Mouse (Mus musculus): Measurements from ENCODE around the gene Mylpf. TPM values are rescaled to one million over a fixed set of nuclear protein-coding genes. Genes with fewer than 3 reads are reported as not detected.

The Mylpf gene
- total and polyA plus RNA-seq, 3 experiments = 0.94 to 2.8 TPM; not detected in 1

DNA sequence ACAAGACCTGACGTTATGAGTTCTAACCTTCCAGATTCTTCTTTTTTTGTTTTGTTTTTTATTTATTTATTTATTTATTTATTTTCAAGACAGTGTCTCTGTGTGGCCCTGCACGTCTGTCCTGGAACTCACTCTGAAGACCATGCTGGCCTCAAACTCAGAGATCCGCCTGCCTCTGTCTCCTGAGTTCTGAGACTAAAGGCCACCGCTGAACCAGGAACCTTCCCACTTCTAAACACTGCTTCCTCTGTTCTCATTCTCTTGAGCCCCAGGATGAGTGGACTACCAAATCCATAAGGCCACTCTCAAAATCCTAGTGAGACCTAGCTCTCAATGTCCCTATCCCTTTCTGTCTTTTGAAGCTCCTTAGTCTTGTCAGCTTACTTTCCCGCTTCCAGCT lies 1.2 kb downstream of the Mylpf start:
- no peak for TF ChIP-seq GATA1 (IDR thresholded peaks at IDR 0.05; ENCODE audit: borderline replicate concordance, low read length)
- no peak for TF ChIP-seq GATA2 (IDR thresholded peaks at IDR 0.05; ENCODE audit: borderline replicate concordance, low read depth, low read length)
- TF ChIP-seq CTCF (IDR thresholded peaks at IDR 0.05; ENCODE audit: low read depth, low read length) = no peak
- TF ChIP-seq TAL1 (conservative IDR thresholded peaks at IDR 0.05; ENCODE audit: low read depth, low read length) = no peak
- no peak for TF ChIP-seq POLR2AphosphoS5 (IDR thresholded peaks at IDR 0.05; ENCODE audit: insufficient replicate concordance, low read depth, low read length)
- ATAC-seq (ENCODE audit: extremely low read depth, insufficient number of reproducible peaks, low FRiP score, poor library complexity, severe bottlenecking) (no peak), DNase-seq (ENCODE audit: low spot score) (no peak)
- Histone ChIP-seq H3K27me3 (ENCODE audit: insufficient read depth, low read length) (no peaks in the 10 kb centered on the region), H3K36me3 (replicated peaks) (peaks cover 26% of the 10 kb centered on the region), H3K4me3 (ENCODE audit: low read depth, low read length) (peak overlapping the region; percentile 65; the same call in 1 of the 2 replicates), H3K4me1 (ENCODE audit: insufficient read depth, low read depth, low read length) (peaks cover 69% of the 10 kb centered on the region), H3K9me3 (replicated peaks) (no peaks in the 10 kb centered on the region)

DNA sequence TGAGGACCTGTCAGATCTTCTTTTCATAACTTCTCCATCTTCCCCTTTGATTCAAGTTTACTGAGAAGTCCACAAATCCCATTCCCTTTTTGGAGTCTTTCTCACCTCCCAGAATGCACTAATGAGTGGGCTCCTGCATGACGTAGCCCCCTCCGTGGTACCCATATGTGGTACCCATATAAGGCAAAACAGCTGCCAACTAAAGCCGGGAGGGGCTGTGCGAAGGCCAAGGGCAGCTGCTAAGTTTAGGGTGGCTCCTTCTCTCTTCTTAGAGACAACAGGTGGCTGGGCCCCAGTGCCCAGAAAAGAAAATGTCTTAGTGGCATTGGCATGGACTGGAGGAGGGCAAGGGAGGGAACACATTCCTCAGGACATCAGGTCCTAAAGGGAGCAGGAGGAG lies 1.6 kb downstream of the Mylpf start:
- TF ChIP-seq TAL1 (conservative IDR thresholded peaks at IDR 0.05; ENCODE audit: low read depth, low read length) (no peak), CTCF (IDR thresholded peaks at IDR 0.05; ENCODE audit: low read depth, low read length) (no peak), POLR2AphosphoS5 (IDR thresholded peaks at IDR 0.05; ENCODE audit: insufficient replicate concordance, low read depth, low read length) (no peak), GATA1 (IDR thresholded peaks at IDR 0.05; ENCODE audit: borderline replicate concordance, low read length) (no peak), GATA2 (IDR thresholded peaks at IDR 0.05; ENCODE audit: borderline replicate concordance, low read depth, low read length) (no peak)
- no peaks in the 10 kb centered on the region for H3K9me3 ChIP-seq (replicated peaks)
- H3K27me3 ChIP-seq (ENCODE audit: insufficient read depth, low read length) = no peaks in the 10 kb centered on the region
- H3K4me1 ChIP-seq (ENCODE audit: insufficient read depth, low read depth, low read length) = peaks cover 69% of the 10 kb centered on the region
- DNase-seq (ENCODE audit: low spot score) = no peak
- H3K36me3 ChIP-seq (replicated peaks) = peaks cover 26% of the 10 kb centered on the region
- ATAC-seq (ENCODE audit: extremely low read depth, insufficient number of reproducible peaks, low FRiP score, poor library complexity, severe bottlenecking) = no peak
- H3K4me3 ChIP-seq (ENCODE audit: low read depth, low read length) = no peak overlapping the region

DNA sequence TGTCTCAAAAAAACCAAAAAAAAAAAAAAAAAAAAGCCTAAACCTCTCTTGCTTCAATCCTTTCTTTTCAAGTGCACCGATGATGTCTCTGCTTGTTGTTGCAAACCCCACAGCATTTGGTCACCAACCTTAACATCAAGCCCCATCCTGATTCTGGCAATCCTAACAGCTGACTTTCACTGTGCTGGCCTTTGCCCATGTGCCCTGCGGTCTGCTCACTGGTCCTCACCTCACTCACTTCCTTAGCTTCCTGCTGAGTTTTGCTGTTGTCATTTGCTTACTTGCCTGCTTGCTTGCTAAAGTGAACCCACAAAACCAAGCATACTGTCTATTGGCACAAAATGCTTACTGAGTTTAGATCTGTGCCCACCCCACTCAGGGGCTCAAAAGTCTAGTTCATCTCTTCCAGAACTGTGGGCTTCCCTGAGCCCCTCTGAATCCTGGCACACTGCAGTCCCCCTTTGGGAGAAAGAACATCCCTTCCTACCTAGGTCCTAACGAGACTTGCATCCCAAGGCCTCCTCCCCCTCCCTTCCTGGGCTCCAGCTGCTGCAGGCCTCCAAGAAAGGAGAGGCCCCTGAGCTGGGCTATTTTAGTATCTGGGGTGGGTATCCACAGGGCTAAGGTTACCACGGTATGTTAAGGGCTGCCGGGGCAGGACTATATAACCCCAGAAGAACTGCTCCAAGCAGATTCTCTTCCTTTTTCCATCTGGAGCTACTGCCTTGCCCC lies 2.5 kb downstream of the Mylpf start:
- no peak for TF ChIP-seq GATA2 (IDR thresholded peaks at IDR 0.05; ENCODE audit: borderline replicate concordance, low read depth, low read length)
- no peak for TF ChIP-seq CTCF (IDR thresholded peaks at IDR 0.05; ENCODE audit: low read depth, low read length)
- TF ChIP-seq TAL1 (conservative IDR thresholded peaks at IDR 0.05; ENCODE audit: low read depth, low read length) = no peak
- TF ChIP-seq POLR2AphosphoS5 (IDR thresholded peaks at IDR 0.05; ENCODE audit: insufficient replicate concordance, low read depth, low read length) = no peak
- no peak for TF ChIP-seq GATA1 (IDR thresholded peaks at IDR 0.05; ENCODE audit: borderline replicate concordance, low read length)
- H3K4me1 ChIP-seq (ENCODE audit: insufficient read depth, low read depth, low read length) = peaks cover 69% of the 10 kb centered on the region
- no peak overlapping the region for H3K4me3 ChIP-seq (ENCODE audit: low read depth, low read length)
- no peaks in the 10 kb centered on the region for H3K27me3 ChIP-seq (ENCODE audit: insufficient read depth, low read length)
- peaks cover 28% of the 10 kb centered on the region for H3K36me3 ChIP-seq (replicated peaks)
- DNase-seq (ENCODE audit: low spot score) (no peak), ATAC-seq (ENCODE audit: extremely low read depth, insufficient number of reproducible peaks, low FRiP score, poor library complexity, severe bottlenecking) (no peak)
- no peaks in the 10 kb centered on the region for H3K9me3 ChIP-seq (replicated peaks)

DNA sequence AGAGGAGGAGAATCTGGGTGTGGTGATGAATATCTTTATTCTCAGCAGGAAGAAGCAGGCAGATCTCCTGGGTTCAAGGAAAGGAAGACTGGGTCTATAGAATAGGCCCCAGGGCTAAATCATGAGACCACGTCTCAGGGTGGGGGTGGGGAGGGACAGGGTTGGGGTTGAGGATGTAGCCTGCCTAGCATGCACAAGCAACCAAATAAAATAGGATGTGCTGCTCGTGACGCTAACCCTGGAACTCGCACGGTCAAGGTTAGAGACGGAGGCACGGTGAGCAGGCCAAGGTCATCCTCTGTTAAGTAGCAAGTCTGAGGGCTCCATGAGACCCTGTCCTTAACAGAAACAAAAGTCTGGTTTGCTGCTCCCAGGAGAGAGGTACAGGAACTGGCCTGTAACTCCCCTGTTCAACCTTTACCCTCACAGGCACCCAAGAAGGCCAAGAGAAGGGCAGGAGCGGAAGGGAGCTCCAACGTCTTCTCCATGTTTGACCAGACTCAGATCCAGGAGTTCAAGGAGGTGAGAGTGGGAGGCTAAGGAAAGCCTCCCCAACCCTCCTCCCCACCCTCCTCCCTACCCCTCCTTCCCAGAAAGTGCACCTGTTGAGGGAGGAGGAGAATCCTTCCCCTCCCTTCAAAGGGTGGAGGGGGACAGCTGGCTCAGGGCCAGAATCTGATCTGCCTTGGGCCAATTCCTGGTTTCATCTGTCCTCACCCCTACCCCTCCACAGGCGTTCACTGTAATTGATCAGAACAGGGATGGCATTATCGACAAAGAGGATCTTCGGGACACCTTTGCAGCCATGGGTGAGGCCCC lies 4.0 kb downstream of the Mylpf start:
- no peak for DNase-seq (ENCODE audit: low spot score)
- Histone ChIP-seq H3K27me3 (ENCODE audit: insufficient read depth, low read length) (no peaks in the 10 kb centered on the region), H3K4me3 (ENCODE audit: low read depth, low read length) (no peak overlapping the region), H3K9me3 (replicated peaks) (no peaks in the 10 kb centered on the region), H3K4me1 (ENCODE audit: insufficient read depth, low read depth, low read length) (peaks cover 70% of the 10 kb centered on the region), H3K36me3 (replicated peaks) (peaks cover 31% of the 10 kb centered on the region)
- ATAC-seq (ENCODE audit: extremely low read depth, insufficient number of reproducible peaks, low FRiP score, poor library complexity, severe bottlenecking) = no peak
- TF ChIP-seq TAL1 (conservative IDR thresholded peaks at IDR 0.05; ENCODE audit: low read depth, low read length) = no peak
- no peak for TF ChIP-seq POLR2AphosphoS5 (IDR thresholded peaks at IDR 0.05; ENCODE audit: insufficient replicate concordance, low read depth, low read length)
- no peak for TF ChIP-seq GATA1 (IDR thresholded peaks at IDR 0.05; ENCODE audit: borderline replicate concordance, low read length)
- TF ChIP-seq GATA2 (IDR thresholded peaks at IDR 0.05; ENCODE audit: borderline replicate concordance, low read depth, low read length) = no peak
- no peak for TF ChIP-seq CTCF (IDR thresholded peaks at IDR 0.05; ENCODE audit: low read depth, low read length)

DNA sequence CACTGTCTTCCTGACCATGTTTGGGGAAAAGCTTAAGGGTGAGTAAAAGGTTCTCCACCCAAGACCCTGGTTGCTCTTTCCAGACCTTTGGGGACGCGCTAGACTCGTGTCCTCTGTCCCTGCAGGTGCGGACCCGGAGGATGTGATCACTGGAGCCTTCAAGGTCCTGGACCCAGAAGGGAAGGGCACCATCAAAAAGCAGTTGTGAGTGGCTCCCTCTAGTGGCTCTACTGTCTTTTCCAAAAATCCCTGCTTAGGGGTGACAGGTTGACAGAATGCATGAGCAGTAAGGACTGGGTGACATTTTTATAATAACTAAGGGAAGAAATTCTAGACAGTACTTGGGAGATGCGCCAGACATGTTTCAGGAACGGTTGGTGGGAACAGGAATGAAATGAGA lies 4.8 kb downstream of the Mylpf start:
- Histone ChIP-seq H3K27me3 (ENCODE audit: insufficient read depth, low read length) (no peaks in the 10 kb centered on the region), H3K4me3 (ENCODE audit: low read depth, low read length) (no peak overlapping the region), H3K4me1 (ENCODE audit: insufficient read depth, low read depth, low read length) (peaks cover 76% of the 10 kb centered on the region), H3K36me3 (replicated peaks) (peaks cover 31% of the 10 kb centered on the region), H3K9me3 (replicated peaks) (no peaks in the 10 kb centered on the region)
- TF ChIP-seq CTCF (IDR thresholded peaks at IDR 0.05; ENCODE audit: low read depth, low read length) (peak; percentile 56; the same call in 1 of the 2 replicates), POLR2AphosphoS5 (IDR thresholded peaks at IDR 0.05; ENCODE audit: insufficient replicate concordance, low read depth, low read length) (no peak)
- DNase-seq (ENCODE audit: low spot score) = no peak
- no peak for ATAC-seq (ENCODE audit: extremely low read depth, insufficient number of reproducible peaks, low FRiP score, poor library complexity, severe bottlenecking)

DNA sequence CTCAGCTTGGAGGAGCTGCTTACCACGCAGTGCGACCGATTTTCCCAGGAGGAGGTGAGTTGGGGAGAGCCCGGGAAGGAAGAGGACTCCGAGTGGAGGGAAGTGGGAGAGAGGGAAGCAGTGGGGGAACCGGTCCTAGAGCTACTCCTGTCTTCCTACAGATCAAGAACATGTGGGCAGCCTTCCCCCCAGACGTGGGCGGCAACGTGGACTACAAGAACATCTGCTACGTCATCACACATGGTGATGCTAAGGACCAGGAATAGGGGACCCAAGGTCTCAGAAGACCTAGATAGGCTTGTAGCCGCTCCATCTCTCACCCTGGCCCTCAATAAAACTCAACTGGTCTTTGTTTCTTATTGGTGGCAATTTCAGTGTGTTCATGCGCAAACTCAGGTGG lies 5.2 kb downstream of the Mylpf start:
- Histone ChIP-seq H3K9me3 (replicated peaks) (no peaks in the 10 kb centered on the region), H3K4me1 (ENCODE audit: insufficient read depth, low read depth, low read length) (peaks cover 80% of the 10 kb centered on the region), H3K27me3 (ENCODE audit: insufficient read depth, low read length) (no peaks in the 10 kb centered on the region), H3K4me3 (ENCODE audit: low read depth, low read length) (no peak overlapping the region), H3K36me3 (replicated peaks) (peaks cover 31% of the 10 kb centered on the region)
- DNase-seq (ENCODE audit: low spot score) (no peak), ATAC-seq (ENCODE audit: extremely low read depth, insufficient number of reproducible peaks, low FRiP score, poor library complexity, severe bottlenecking) (no peak)
- TF ChIP-seq GATA1 (IDR thresholded peaks at IDR 0.05; ENCODE audit: borderline replicate concordance, low read length) (no peak), CTCF (IDR thresholded peaks at IDR 0.05; ENCODE audit: low read depth, low read length) (no peak), TAL1 (conservative IDR thresholded peaks at IDR 0.05; ENCODE audit: low read depth, low read length) (no peak), POLR2AphosphoS5 (IDR thresholded peaks at IDR 0.05; ENCODE audit: insufficient replicate concordance, low read depth, low read length) (no peak), GATA2 (IDR thresholded peaks at IDR 0.05; ENCODE audit: borderline replicate concordance, low read depth, low read length) (no peak)

All from G1E (cell line).